Mouse (Mus musculus) olfactory bulb, adult 2 months (tissue): ENCODE data around the gene Atp5d.

Experiments
- CTCF ChIP-seq: fragments of 200-500 bp; IDR thresholded peaks from 2 replicates; pipeline ENCODE4 v1.5.1; 2012; ENCODE audit warnings: low read depth, mild to moderate bottlenecking, low read length, moderate library complexity; ENCODE audit not compliant: insufficient read depth
- POLR2A ChIP-seq: fragments of 200-500 bp; IDR thresholded peaks from 2 replicates; pipeline ENCODE4 v1.6.1; 2012; ENCODE audit warnings: mild to moderate bottlenecking, low read depth, low read length, moderate library complexity; ENCODE audit not compliant: insufficient read depth

DNA sequence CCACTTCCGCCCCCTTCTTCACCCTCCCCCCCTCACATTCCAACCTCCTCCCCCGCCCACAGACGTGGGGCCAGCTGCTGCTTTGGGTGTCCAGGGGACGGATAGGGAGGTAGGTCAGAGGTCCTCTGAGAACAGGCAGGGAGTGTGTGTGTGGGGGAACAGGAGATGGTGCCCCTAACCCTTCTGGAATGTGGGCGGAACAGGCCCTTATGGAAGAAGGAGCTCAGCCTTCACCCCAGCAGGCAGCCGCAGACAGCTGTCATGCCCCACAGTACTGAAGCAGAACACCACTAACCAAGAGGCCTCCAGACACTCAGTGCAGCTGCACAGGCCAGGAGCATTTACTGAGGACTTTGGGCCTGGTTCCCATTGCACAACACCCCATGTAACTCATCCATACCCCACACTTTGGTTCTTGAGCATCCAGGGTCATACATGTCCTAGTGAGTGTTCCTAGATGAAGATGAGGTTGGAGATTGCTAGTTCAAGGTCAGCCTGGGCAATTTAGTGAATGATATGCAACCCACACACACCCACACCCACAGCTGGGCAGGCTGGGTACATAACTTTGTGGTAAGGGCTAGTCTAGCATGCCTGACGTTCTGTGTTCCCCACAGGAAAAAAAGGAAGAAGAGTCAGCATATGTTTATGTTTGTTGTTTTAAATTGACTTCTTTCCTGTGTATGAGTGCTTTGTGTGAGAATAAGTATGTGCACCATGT lies 23.2 kb downstream of the Atp5d start:
- TF ChIP-seq POLR2A (no peak), CTCF (no peak)
